Mouse (Mus musculus): ENCODE measurements at regions not wholly inside any gene's neighbourhood (a gene's known extent, or its start where the extent isn't known, plus 50 kb on each side); places are given as distances from the start of the nearest gene placed in this dataset.

DNA sequence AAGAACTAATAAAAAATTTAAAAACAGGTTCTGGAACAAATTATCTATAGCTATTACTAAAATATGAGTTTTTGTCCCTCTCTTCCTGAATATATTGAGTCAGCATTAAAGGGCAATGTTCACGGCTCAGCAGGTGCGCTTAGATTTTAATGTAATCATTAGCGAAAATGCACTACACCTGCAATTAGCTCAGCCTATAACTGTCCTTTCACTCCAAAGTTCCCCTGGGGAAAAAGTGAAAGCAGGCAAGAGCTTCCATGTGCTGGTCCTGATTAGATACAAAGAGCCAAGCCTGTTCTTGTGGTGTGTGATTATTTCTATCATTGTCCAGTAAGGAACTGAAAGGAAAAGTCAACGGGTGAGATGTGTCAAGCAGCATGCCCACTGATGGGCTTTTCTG lies 262.8 kb upstream of the Smc2 start:
- TF ChIP-seq POLR2A (IDR thresholded peaks at IDR 0.05; ENCODE audit: insufficient read depth, low read length) (no peak), CTCF (IDR thresholded peaks at IDR 0.05; ENCODE audit: low read depth, low read length) (no peak)

Measured in ES-Bruce4 (cell line).